Mouse (Mus musculus) heart, postnatal 0 days (tissue): ENCODE measurements around the gene Ift172. TPM values are rescaled to one million over a fixed set of nuclear protein-coding genes. Genes with fewer than 3 reads are reported as not detected.

Experiments used
- ATAC-seq: fragments of 200-750 bp; cut with Nextera tagmentation; 2 replicates; pipeline ENCODE4 v1.8.0; 2017; ENCODE audit warnings: low read depth, moderate number of reproducible peaks, moderate library complexity; ENCODE audit not compliant: insufficient read depth
- DNase-seq: peaks from one replicate; pipeline ENCODE4 v3.0.0-alpha.2; 2016; ENCODE audit warnings: low spot score
- H3K27ac ChIP-seq: fragments of 300-500 bp; sonication (generic); 2 replicates; pipeline ENCODE4 v1.5.1; 2014; ENCODE audit warnings: low read depth, mild to moderate bottlenecking
- H3K27me3 ChIP-seq: fragments of 300-500 bp; sonication (generic); 2 replicates; pipeline ENCODE4 v1.6.1; 2014; ENCODE audit warnings: low read length, mixed read lengths; ENCODE audit not compliant: control insufficient read depth, insufficient read depth
- H3K36me3 ChIP-seq: fragments of 300-500 bp; sonication (generic); replicated peaks from 2 replicates; pipeline ENCODE4 v1.6.1; 2014; ENCODE audit warnings: low read length, mixed read lengths; ENCODE audit not compliant: control insufficient read depth, insufficient read depth
- H3K4me1 ChIP-seq: fragments of 300-500 bp; sonication (generic); 2 replicates; pipeline ENCODE4 v1.6.1; 2014; ENCODE audit warnings: antibody characterized with exemption; ENCODE audit not compliant: control insufficient read depth, insufficient read depth
- H3K4me2 ChIP-seq: fragments of 300-500 bp; sonication (generic); 2 replicates; pipeline ENCODE4 v1.6.1; 2014; ENCODE audit warnings: low read depth, mild to moderate bottlenecking, low read length, moderate library complexity
- H3K4me3 ChIP-seq: fragments of 300-500 bp; sonication (generic); 2 replicates; pipeline ENCODE4 v1.5.1; 2014; ENCODE audit warnings: low read depth, low read length
- H3K9ac ChIP-seq: fragments of 300-500 bp; sonication (generic); replicated peaks from 2 replicates; pipeline ENCODE4 v1.6.1; 2014; ENCODE audit warnings: low read depth, low read length, mixed read lengths
- H3K9me3 ChIP-seq: fragments of 300-500 bp; sonication (generic); replicated peaks from 2 replicates; pipeline ENCODE4 v1.6.1; 2016; ENCODE audit warnings: low read length; ENCODE audit not compliant: control insufficient read depth
- CTCF ChIP-seq: IDR thresholded peaks from 2 replicates; pipeline ENCODE4 v1.5.1; 2016; ENCODE audit warnings: antibody characterized with exemption, control low read depth, low read depth
- EP300 ChIP-seq: IDR thresholded peaks from 2 replicates; pipeline ENCODE4 v1.6.1; 2016; ENCODE audit warnings: antibody characterized with exemption, low read depth
- WGBS: fragments of 180-500 bp; shearing (Covaris S2); extraction: QIAGEN DNeasy Blood & Tissue Kit; methylation state at CpG from one replicate; pipeline ENCODE4 v1.1.7; 2014; 5-methylcytosine and 5-hydroxymethylcytosine counted together
- polyA plus RNA-seq: library from polyadenylated mRNA; unstranded; fragments of >200 nt; fragmentation: Nextera tagmentation; extraction: Ambion mirVana; gene quantifications from 2 replicates; pipeline ENCODE4 v1.2.1, GENCODE M21; 2015
- total RNA-seq: library from RNA; depleted of rRNA; stranded (reverse); fragments of >200 nt; gene quantifications from 2 replicates; pipeline ENCODE4 v1.2.3, GENCODE M21; 2014; ENCODE audit warnings: low replicate concordance

Gene Ift172
- total and polyA plus RNA-seq, 2 experiments from 2014 or later: 14.6 to 30.3 TPM

DNA sequence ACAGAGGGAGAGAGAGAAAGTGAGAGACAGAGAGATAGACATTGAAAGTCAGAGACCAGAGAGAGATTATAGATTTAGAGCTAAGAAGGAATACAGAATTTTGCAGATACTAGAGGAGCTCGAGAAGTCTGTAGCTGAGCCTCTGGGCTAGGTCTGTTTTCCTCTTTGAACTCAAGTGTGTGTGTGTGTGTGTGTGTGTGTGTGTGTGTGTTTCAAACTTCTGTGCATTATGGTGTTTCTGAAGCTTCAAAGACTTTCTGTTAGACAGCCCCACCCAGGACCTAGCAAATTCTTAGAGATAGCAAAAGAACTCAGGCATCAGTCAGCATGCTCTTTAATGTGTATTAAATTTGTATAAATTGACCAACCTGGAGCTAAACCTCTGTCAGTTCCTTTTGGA, 64.3 kb downstream of the Ift172 start:
- Histone ChIP-seq H3K27ac (no peak overlapping the region), H3K4me3 (no peak overlapping the region), H3K27me3 (no peaks in the 10 kb centered on the region), H3K9ac (no peak overlapping the region), H3K36me3 (no peaks in the 10 kb centered on the region), H3K4me1 (no peaks in the 10 kb centered on the region), H3K9me3 (no peaks in the 10 kb centered on the region), H3K4me2 (no peak overlapping the region)
- no peak for ATAC-seq
- DNase-seq: no peak
- WGBS: 44% methylated on average over 1 of the region's 1 CpGs
- TF ChIP-seq CTCF: no peak
- no peak for TF ChIP-seq EP300

- 93% methylated on average over 9 of the region's 9 CpGs for WGBS
- no peaks in the 10 kb centered on the region for H3K4me1 ChIP-seq
Observed at GRCm38 (mm10) chr5:31222696-31223095, 68.2 kb downstream of the Ift172 start.

DNA sequence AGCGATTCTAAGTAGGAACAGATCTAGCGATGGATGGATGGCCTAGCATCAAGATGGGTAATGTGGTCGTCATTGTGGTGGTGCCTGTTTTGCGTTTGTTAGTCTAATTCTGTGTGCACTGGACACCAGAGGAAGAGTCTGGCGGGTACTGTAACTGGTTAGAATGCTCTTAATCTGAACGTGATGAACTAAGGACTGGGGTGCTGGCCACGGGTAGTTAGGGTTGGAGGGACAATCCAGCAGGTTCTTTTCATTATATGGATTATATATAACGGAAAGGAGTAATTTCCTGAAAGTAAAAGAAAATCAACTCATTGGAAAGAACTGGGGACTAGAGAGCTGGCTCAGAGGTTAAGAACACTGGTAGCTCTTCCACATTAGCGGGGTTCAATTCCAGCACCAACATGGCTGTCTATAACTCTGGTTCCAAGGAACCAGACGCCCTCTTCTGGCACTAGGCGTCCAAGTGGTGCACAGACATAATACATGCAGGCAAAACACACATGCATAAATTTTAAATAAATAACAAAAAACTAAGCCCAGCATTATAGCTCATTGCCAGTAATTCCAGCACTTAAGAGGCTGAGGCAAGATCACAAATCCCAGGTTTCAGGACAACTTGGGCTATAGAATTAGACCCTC, 69.5 kb downstream of the Ift172 start:
- H3K27ac ChIP-seq: peak overlapping the region; percentile 93
- 20% methylated on average over 11 of the region's 11 CpGs for WGBS
- H3K36me3 ChIP-seq: no peaks in the 10 kb centered on the region
- DNase-seq: no peak
- H3K4me1 ChIP-seq: no peaks in the 10 kb centered on the region
- H3K27me3 ChIP-seq: no peaks in the 10 kb centered on the region
- ATAC-seq: no peak
- TF ChIP-seq EP300 (no peak), CTCF (peak; percentile 33)
- H3K9ac ChIP-seq: peak overlapping the region; percentile 81
- no peaks in the 10 kb centered on the region for H3K9me3 ChIP-seq
- peak overlapping the region; percentile 96 for H3K4me3 ChIP-seq
- peak overlapping the region; percentile 94 for H3K4me2 ChIP-seq

More at GRCm38 (mm10) chr5:31222696-31223095, 68.2 kb downstream of the Ift172 start:
- TF ChIP-seq CTCF (no peak), EP300 (no peak)
- ATAC-seq (no peak), DNase-seq (no peak)
- Histone ChIP-seq H3K27ac (no peak overlapping the region), H3K4me2 (no peak overlapping the region), H3K27me3 (no peaks in the 10 kb centered on the region), H3K36me3 (no peaks in the 10 kb centered on the region), H3K4me3 (no peak overlapping the region), H3K9ac (no peak overlapping the region), H3K9me3 (no peaks in the 10 kb centered on the region)

GRCm38 (mm10) chr5:31220448-31221303, 70.2 kb downstream of the Ift172 start, which contains the start of gene Ppm1g:
TSS of gene Ppm1g (minus strand) at chr5:31220687.
- no peaks in the 10 kb centered on the region for H3K4me1 ChIP-seq
- peak within 1 kb of the TSS; percentile 96 for H3K4me3 ChIP-seq
- peak within 1 kb of the TSS; percentile 93 for H3K27ac ChIP-seq
- no peaks in the 10 kb centered on the region for H3K36me3 ChIP-seq
- WGBS: under 1% methylated on average over 60 of the region's 70 CpGs
- H3K27me3 ChIP-seq: no peaks in the 10 kb centered on the region
- peak within 1 kb of the TSS; percentile 81 for H3K9ac ChIP-seq
- peak; percentile 93 for DNase-seq
- H3K9me3 ChIP-seq: no peaks in the 10 kb centered on the region
- ATAC-seq: peak; percentile 96
- H3K4me2 ChIP-seq: peak within 1 kb of the TSS; percentile 94
- peak; percentile 24; the same call in 1 of the 2 replicates for TF ChIP-seq EP300
- TF ChIP-seq CTCF: no peak

GRCm38 (mm10) chr5:31219911-31220447, 70.9 kb downstream of the Ift172 start:
- H3K27ac ChIP-seq: peak overlapping the region; percentile 93
- no peak for TF ChIP-seq CTCF
- TF ChIP-seq EP300: no peak
- H3K27me3 ChIP-seq: no peaks in the 10 kb centered on the region
- peak overlapping the region; percentile 94 for H3K4me2 ChIP-seq
- ATAC-seq: peak; percentile 60
- no peaks in the 10 kb centered on the region for H3K36me3 ChIP-seq
- H3K9ac ChIP-seq: peak overlapping the region; percentile 81
- no peaks in the 10 kb centered on the region for H3K4me1 ChIP-seq
- no peaks in the 10 kb centered on the region for H3K9me3 ChIP-seq
- DNase-seq: peak; percentile 24
- peak overlapping the region; percentile 96 for H3K4me3 ChIP-seq
- WGBS: 0% methylated on average over 40 of the region's 40 CpGs
